Mouse (Mus musculus): ENCODE measurements around the gene Bbs9. TPM values are rescaled to one million over a fixed set of nuclear protein-coding genes. Genes with fewer than 3 reads are reported as not detected.

Bbs9 gene
- total RNA-seq, 1 experiment: 10.3 TPM

GRCm38 (mm10) chr9:22483866-22484561 lies 8.5 kb downstream of the Bbs9 start:
- DNase-seq (ENCODE audit: low read depth, low spot score): no peak
- TF ChIP-seq MAFK (IDR thresholded peaks at IDR 0.05; ENCODE audit: insufficient read depth, low read depth, low read length) (no peak), HCFC1 (IDR thresholded peaks at IDR 0.05; ENCODE audit: borderline replicate concordance, insufficient read depth, low read length) (no peak), ZC3H11A (IDR thresholded peaks at IDR 0.05; ENCODE audit: borderline replicate concordance, low read depth, low read length) (no peak), ZNF384 (IDR thresholded peaks at IDR 0.05; ENCODE audit: low read depth, low read length) (no peak), CHD2 (IDR thresholded peaks at IDR 0.05; ENCODE audit: low read depth, low read length) (no peak)
- in situ Hi-C loops (cut with MboI; ENCODE audit: low sequenced_read_pairs in 2 of 2, unreplicated experiment in 2 of 2): no loop called here
- no peak overlapping the region for H3K4me3 ChIP-seq (ENCODE audit: insufficient read depth in 1 of 2, low read depth in 1 of 2, low read length in 2 of 2, poor library complexity in 1 of 2, severe bottlenecking in 1 of 2)
- no peak overlapping the region for H3K27ac ChIP-seq (ENCODE audit: insufficient read depth, low read depth, low read length, poor library complexity, severe bottlenecking)
- no peaks in the 10 kb centered on the region for H3K9me3 ChIP-seq (ENCODE audit: control insufficient read depth, insufficient read depth, low read depth, low read length)
- no peaks in the 10 kb centered on the region for H3K36me3 ChIP-seq (ENCODE audit: control insufficient read depth, insufficient read depth, low read length, poor library complexity, severe bottlenecking)
- H3K9ac ChIP-seq (ENCODE audit: insufficient read depth, low read depth, low read length, poor library complexity, severe bottlenecking): no peak overlapping the region
- peaks cover 0 to 5% of the 10 kb centered on the region in 2 experiments; a peak in 1 of 4 replicates for H3K4me1 ChIP-seq (ENCODE audit: control insufficient read depth in 2 of 2, insufficient read depth in 2 of 2, low read length in 2 of 2, poor library complexity in 1 of 2)

GRCm38 (mm10) chr9:22484562-22485308 lies 9.2 kb downstream of the Bbs9 start:
- Histone ChIP-seq H3K27ac (ENCODE audit: insufficient read depth, low read depth, low read length, poor library complexity, severe bottlenecking) (no peak overlapping the region), H3K36me3 (ENCODE audit: control insufficient read depth, insufficient read depth, low read length, poor library complexity, severe bottlenecking) (no peaks in the 10 kb centered on the region), H3K9me3 (ENCODE audit: control insufficient read depth, insufficient read depth, low read depth, low read length) (no peaks in the 10 kb centered on the region), H3K4me1 (ENCODE audit: control insufficient read depth in 2 of 2, insufficient read depth in 2 of 2, low read length in 2 of 2, poor library complexity in 1 of 2) (peaks cover 0 to 5% of the 10 kb centered on the region in 2 experiments; a peak in 1 of 4 replicates), H3K4me3 (ENCODE audit: insufficient read depth in 1 of 2, low read depth in 1 of 2, low read length in 2 of 2, poor library complexity in 1 of 2, severe bottlenecking in 1 of 2) (no peak overlapping the region), H3K9ac (ENCODE audit: insufficient read depth, low read depth, low read length, poor library complexity, severe bottlenecking) (no peak overlapping the region)
- no peak for DNase-seq (ENCODE audit: low read depth, low spot score)
- TF ChIP-seq MAFK (IDR thresholded peaks at IDR 0.05; ENCODE audit: insufficient read depth, low read depth, low read length) (no peak), HCFC1 (IDR thresholded peaks at IDR 0.05; ENCODE audit: borderline replicate concordance, insufficient read depth, low read length) (no peak), ZNF384 (IDR thresholded peaks at IDR 0.05; ENCODE audit: low read depth, low read length) (no peak), CHD2 (IDR thresholded peaks at IDR 0.05; ENCODE audit: low read depth, low read length) (no peak), ZC3H11A (IDR thresholded peaks at IDR 0.05; ENCODE audit: borderline replicate concordance, low read depth, low read length) (no peak)
- in situ Hi-C loops (cut with MboI; ENCODE audit: low sequenced_read_pairs in 2 of 2, unreplicated experiment in 2 of 2): no loop called here

GRCm38 (mm10) chr9:22486211-22486610 lies 10.7 kb downstream of the Bbs9 start:
- Histone ChIP-seq H3K4me3 (ENCODE audit: insufficient read depth in 1 of 2, low read depth in 1 of 2, low read length in 2 of 2, poor library complexity in 1 of 2, severe bottlenecking in 1 of 2) (peak overlapping the region; percentile 60 to 75), H3K9ac (ENCODE audit: insufficient read depth, low read depth, low read length, poor library complexity, severe bottlenecking) (peak overlapping the region; percentile 78), H3K36me3 (ENCODE audit: control insufficient read depth, insufficient read depth, low read length, poor library complexity, severe bottlenecking) (no peaks in the 10 kb centered on the region), H3K27ac (ENCODE audit: insufficient read depth, low read depth, low read length, poor library complexity, severe bottlenecking) (no peak overlapping the region), H3K4me1 (ENCODE audit: control insufficient read depth in 2 of 2, insufficient read depth in 2 of 2, low read length in 2 of 2, poor library complexity in 1 of 2) (peaks cover 0 to 5% of the 10 kb centered on the region in 2 experiments; a peak in 1 of 4 replicates), H3K9me3 (ENCODE audit: control insufficient read depth, insufficient read depth, low read depth, low read length) (no peaks in the 10 kb centered on the region)
- no peak for TF ChIP-seq ZNF384 (IDR thresholded peaks at IDR 0.05; ENCODE audit: low read depth, low read length)
- no peak for TF ChIP-seq HCFC1 (IDR thresholded peaks at IDR 0.05; ENCODE audit: borderline replicate concordance, insufficient read depth, low read length)
- TF ChIP-seq CHD2 (IDR thresholded peaks at IDR 0.05; ENCODE audit: low read depth, low read length): no peak
- TF ChIP-seq MAFK (IDR thresholded peaks at IDR 0.05; ENCODE audit: insufficient read depth, low read depth, low read length): no peak
- no peak for TF ChIP-seq ZC3H11A (IDR thresholded peaks at IDR 0.05; ENCODE audit: borderline replicate concordance, low read depth, low read length)
- in situ Hi-C loops (cut with MboI; ENCODE audit: low sequenced_read_pairs in 2 of 2, unreplicated experiment in 2 of 2): no loop called here
- no peak for DNase-seq (ENCODE audit: low read depth, low spot score)

DNA sequence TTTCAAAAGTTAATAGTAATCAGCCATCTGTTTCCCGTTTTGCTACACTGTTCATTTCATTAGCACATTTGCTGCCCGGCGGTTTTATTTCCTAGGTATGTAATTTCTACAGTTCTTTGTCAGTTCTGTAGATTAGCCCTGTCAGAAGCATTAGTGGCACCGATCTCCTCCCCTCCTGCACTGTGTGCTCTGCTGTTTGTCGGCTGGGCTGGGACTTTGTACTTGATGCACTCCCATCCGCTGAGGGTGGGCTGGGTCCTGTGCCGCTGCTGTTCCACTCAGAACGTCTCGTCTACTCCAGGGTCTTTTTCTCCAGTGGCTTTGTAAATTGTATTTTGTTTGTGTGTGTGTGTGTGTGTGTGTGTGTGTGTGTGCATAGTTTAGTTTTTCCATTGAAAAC lies 13.4 kb downstream of the Bbs9 start:
- peaks cover 0 to 5% of the 10 kb centered on the region in 2 experiments; a peak in 1 of 4 replicates for H3K4me1 ChIP-seq (ENCODE audit: control insufficient read depth in 2 of 2, insufficient read depth in 2 of 2, low read length in 2 of 2, poor library complexity in 1 of 2)
- no peak overlapping the region for H3K9ac ChIP-seq (ENCODE audit: insufficient read depth, low read depth, low read length, poor library complexity, severe bottlenecking)
- H3K9me3 ChIP-seq (ENCODE audit: control insufficient read depth, insufficient read depth, low read depth, low read length): no peaks in the 10 kb centered on the region
- H3K4me3 ChIP-seq (ENCODE audit: insufficient read depth in 1 of 2, low read depth in 1 of 2, low read length in 2 of 2, poor library complexity in 1 of 2, severe bottlenecking in 1 of 2): no peak overlapping the region
- in situ Hi-C loops (cut with MboI; ENCODE audit: low sequenced_read_pairs in 2 of 2, unreplicated experiment in 2 of 2): no loop called here
- DNase-seq (ENCODE audit: low read depth, low spot score): no peak
- no peak overlapping the region for H3K27ac ChIP-seq (ENCODE audit: insufficient read depth, low read depth, low read length, poor library complexity, severe bottlenecking)
- no peaks in the 10 kb centered on the region for H3K36me3 ChIP-seq (ENCODE audit: control insufficient read depth, insufficient read depth, low read length, poor library complexity, severe bottlenecking)
- TF ChIP-seq CHD2 (IDR thresholded peaks at IDR 0.05; ENCODE audit: low read depth, low read length) (no peak), HCFC1 (IDR thresholded peaks at IDR 0.05; ENCODE audit: borderline replicate concordance, insufficient read depth, low read length) (no peak), ZNF384 (IDR thresholded peaks at IDR 0.05; ENCODE audit: low read depth, low read length) (no peak), MAFK (IDR thresholded peaks at IDR 0.05; ENCODE audit: insufficient read depth, low read depth, low read length) (no peak), ZC3H11A (IDR thresholded peaks at IDR 0.05; ENCODE audit: borderline replicate concordance, low read depth, low read length) (no peak)

Data from ES-E14 (cell line).